Mouse (Mus musculus) urinary bladder, postnatal 4 days (tissue): Measurements from ENCODE around the gene Oxgr1.

ENCODE experiments used
- DNase-seq, 2 experiments: peaks; one replicate each; pipeline ENCODE4 v3.0.0; 2021 to 2022; ENCODE audit warnings: low spot score in 2 of 2

The Oxgr1 gene

GRCm38 (mm10) chr14:119980698-119981235 is 61.5 kb downstream of the Oxgr1 start:
- no peak for DNase-seq
